Mouse (Mus musculus): ENCODE data around the gene Frmd7.

DNA sequence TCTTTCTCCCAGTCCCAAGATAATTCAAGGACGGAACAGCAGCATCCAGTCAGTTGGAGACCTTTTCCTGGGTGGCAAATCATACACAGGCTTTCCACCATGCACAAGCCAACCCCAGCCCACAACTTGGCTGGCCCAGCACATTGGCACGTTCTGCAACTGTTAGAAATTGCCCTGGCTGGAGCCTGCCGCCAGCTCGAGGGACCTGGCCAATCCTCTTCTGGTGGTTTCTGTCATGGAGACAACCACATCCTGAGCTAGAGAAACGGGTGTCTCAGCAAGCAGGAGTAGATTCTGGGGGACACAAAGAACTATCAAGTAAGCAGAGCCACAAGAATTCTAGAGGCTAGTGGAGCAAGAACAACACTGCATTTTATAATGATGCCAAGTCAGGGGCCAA is 32.6 kb downstream of the Frmd7 start:
- TF ChIP-seq CTCF (IDR thresholded peaks at IDR 0.05; ENCODE audit: control insufficient read depth, insufficient read depth, insufficient replicate concordance, low read depth, low read length): no peak
- TF ChIP-seq POLR2A (IDR thresholded peaks at IDR 0.05; ENCODE audit: control insufficient read depth, low read depth, low read length): no peak

Data from testis, adult 2 months (tissue).